Mouse (Mus musculus) liver, postnatal 0 days (tissue): ENCODE data around the gene Ppp1r9b. TPM values are rescaled to one million over a fixed set of nuclear protein-coding genes. Genes with fewer than 3 reads are reported as not detected.

Source experiments
- ATAC-seq: fragments of 200-750 bp; cut with Nextera tagmentation; 2 replicates; pipeline ENCODE4 v1.8.0; 2017; ENCODE audit warnings: mild to moderate bottlenecking, moderate library complexity
- DNase-seq: peaks from one replicate; pipeline ENCODE4 v3.0.0-alpha.2; 2016
- H3K27ac ChIP-seq: fragments of 300-500 bp; sonication (generic); 2 replicates; pipeline ENCODE4 v1.5.1; 2014; ENCODE audit warnings: antibody characterized with exemption, moderate library complexity, mild to moderate bottlenecking, low read depth
- H3K27me3 ChIP-seq: fragments of 300-500 bp; sonication (generic); 2 replicates; pipeline ENCODE4 v1.6.1; 2014; ENCODE audit warnings: low read length, control low read depth, mixed read lengths; ENCODE audit not compliant: insufficient read depth
- H3K36me3 ChIP-seq: fragments of 300-500 bp; sonication (generic); replicated peaks from 2 replicates; pipeline ENCODE4 v1.6.1; 2014; ENCODE audit warnings: mild to moderate bottlenecking, control low read depth, low read length, moderate library complexity, mixed read lengths; ENCODE audit not compliant: insufficient read depth
- H3K4me1 ChIP-seq: fragments of 300-500 bp; sonication (generic); 2 replicates; pipeline ENCODE4 v1.6.1; 2014; ENCODE audit warnings: antibody characterized with exemption, mild to moderate bottlenecking, control low read depth; ENCODE audit not compliant: insufficient read depth
- H3K4me2 ChIP-seq: fragments of 300-500 bp; sonication (generic); 2 replicates; pipeline ENCODE4 v1.6.1; 2014; ENCODE audit warnings: low read depth, mild to moderate bottlenecking, low read length, moderate library complexity, mixed read lengths
- H3K4me3 ChIP-seq: fragments of 300-500 bp; sonication (generic); 2 replicates; pipeline ENCODE4 v1.5.1; 2014; ENCODE audit warnings: low read depth, low read length
- H3K9ac ChIP-seq: fragments of 300-500 bp; sonication (generic); replicated peaks from 2 replicates; pipeline ENCODE4 v1.6.1; 2014; ENCODE audit warnings: mild to moderate bottlenecking, moderate library complexity
- H3K9me3 ChIP-seq: fragments of 300-500 bp; sonication (generic); 2 replicates; pipeline ENCODE4 v1.6.1; 2016; ENCODE audit warnings: mild to moderate bottlenecking, control low read depth, low read length, mixed read lengths
- CTCF ChIP-seq: sonication (generic); IDR thresholded peaks from 2 replicates; pipeline ENCODE4 v1.5.1; 2016; ENCODE audit warnings: antibody characterized with exemption, low read depth
- EP300 ChIP-seq: IDR thresholded peaks from 2 replicates; pipeline ENCODE4 v1.6.1; 2016; ENCODE audit warnings: antibody characterized with exemption, low read depth, mild to moderate bottlenecking
- WGBS: fragments of 180-500 bp; shearing (Covaris S2); extraction: QIAGEN DNeasy Blood & Tissue Kit; methylation state at CpG from one replicate; pipeline ENCODE4 v1.1.7; 2014; ENCODE audit not compliant: insufficient replicate concordance; 5-methylcytosine and 5-hydroxymethylcytosine counted together
- polyA plus RNA-seq: library from polyadenylated mRNA; unstranded; fragments of >200 nt; fragmentation: Nextera tagmentation; extraction: Ambion mirVana; gene quantifications from 2 replicates; pipeline ENCODE4 v1.2.1, GENCODE M21; 2015

Ppp1r9b gene
- polyA plus RNA-seq, 1 experiment from 2014 or later: 6.1 TPM

- no peak for ATAC-seq
- H3K36me3 ChIP-seq: peaks cover 20% of the 10 kb centered on the region
- no peaks in the 10 kb centered on the region for H3K9me3 ChIP-seq
- H3K9ac ChIP-seq: peak overlapping the region; percentile 93
- peak overlapping the region; percentile 89 for H3K4me3 ChIP-seq
- H3K4me1 ChIP-seq: peaks cover 74% of the 10 kb centered on the region
- H3K27ac ChIP-seq: peak overlapping the region; percentile 52
- no peaks in the 10 kb centered on the region for H3K27me3 ChIP-seq
- peak overlapping the region; percentile 88 for H3K4me2 ChIP-seq
- no peak for DNase-seq
- WGBS: 42% methylated on average over 10 of the region's 10 CpGs
- TF ChIP-seq EP300 (peak; percentile 32; the same call in 1 of the 2 replicates), CTCF (no peak)
Measured at GRCm38 (mm10) chr11:94994208-94994814, 3.5 kb downstream of the Ppp1r9b start.

DNA sequence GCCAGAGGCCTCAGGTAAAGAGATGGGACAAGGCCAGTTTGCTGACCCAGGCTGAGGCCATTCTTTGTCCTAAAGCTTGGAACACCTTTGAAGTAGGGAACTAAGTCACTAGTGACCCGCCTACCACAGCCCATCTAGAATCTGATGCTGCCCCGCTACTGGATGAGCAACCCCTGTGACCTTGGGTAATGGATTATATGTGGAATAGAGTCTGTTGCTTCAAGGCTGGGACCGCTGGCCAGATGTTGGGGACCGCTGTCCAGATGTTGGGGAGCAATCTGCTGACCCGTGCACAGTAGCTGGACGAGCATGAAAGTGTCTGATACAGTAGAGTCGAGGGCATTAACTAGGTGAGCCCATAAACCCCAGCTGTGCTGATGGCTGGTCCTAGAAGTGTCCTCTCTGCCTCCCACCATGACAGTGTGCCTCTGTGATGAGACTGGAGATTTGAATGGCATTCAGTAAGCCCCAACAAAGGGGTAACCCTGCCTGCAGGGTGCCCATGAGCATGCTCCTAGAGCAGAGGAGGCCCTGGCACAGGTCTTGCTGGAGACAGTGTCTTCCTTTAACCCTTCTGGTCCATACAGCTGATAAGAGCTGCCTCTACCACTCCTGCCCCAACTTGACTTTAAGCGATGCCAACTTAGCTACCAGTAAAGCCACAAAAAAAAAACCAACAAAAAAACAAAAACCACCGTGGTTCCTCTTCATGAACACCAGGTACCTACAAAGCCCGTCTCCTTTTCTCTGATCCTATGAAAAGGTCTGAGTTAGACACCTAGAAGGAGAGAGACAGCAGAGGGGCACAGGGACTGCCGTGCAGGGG is 4.3 kb downstream of the Ppp1r9b start:
- Histone ChIP-seq H3K36me3 (peaks cover 29% of the 10 kb centered on the region), H3K9ac (peak overlapping the region; percentile 93), H3K4me2 (peak overlapping the region; percentile 88), H3K4me1 (peaks cover 71% of the 10 kb centered on the region), H3K27me3 (no peaks in the 10 kb centered on the region), H3K27ac (peak overlapping the region; percentile 39; the same call in 1 of the 2 replicates), H3K9me3 (no peaks in the 10 kb centered on the region), H3K4me3 (peak overlapping the region; percentile 89)
- WGBS: 54% methylated on average over 11 of the region's 11 CpGs
- ATAC-seq: no peak
- TF ChIP-seq EP300 (no peak), CTCF (no peak)
- DNase-seq: no peak

DNA sequence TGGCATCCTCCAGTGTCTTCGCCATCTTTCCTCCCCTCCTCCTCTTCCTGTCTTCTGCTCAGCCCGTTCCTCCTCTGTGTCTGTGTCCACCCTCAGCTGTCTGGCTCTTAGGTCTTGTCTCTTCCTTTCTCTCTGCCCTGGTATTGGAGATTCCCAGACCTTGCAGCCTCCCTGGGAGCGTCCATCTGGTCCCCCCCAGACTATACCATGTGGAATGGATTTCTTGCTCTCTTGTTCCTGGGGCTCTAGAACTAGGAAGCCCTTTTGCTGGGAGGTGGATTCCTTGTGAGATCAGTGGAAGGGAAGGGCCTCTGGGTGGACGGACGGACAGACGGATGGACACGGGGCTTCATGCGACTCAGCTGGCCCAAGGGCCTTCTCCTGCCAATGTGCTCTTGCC is 5.3 kb downstream of the Ppp1r9b start:
- Histone ChIP-seq H3K4me1 (peaks cover 75% of the 10 kb centered on the region), H3K27ac (peak overlapping the region; percentile 84; the same call in 1 of the 2 replicates)

DNA sequence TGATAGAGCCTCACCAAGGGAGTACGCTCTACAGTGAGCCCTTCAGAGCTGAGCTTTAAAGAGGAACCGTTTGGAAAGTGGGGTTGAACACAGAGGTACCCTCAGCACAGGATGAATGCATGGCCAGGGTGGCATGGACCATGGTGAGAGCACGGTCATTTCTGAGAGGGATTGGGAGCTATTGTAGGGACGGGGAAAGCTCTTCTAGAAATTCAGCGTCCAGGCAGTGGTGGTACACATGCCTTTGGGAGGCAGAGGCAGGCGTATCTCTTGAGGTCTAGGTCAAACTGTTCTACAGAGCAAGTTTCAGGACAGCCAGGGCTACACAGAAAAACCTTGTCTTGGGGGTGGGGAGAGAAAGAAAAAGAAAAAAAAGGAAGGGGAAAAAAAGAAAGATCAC is 6.1 kb downstream of the Ppp1r9b start:
- Histone ChIP-seq H3K9ac (peak overlapping the region; percentile 65), H3K27me3 (no peaks in the 10 kb centered on the region), H3K4me2 (peak overlapping the region; percentile 77), H3K27ac (peak overlapping the region; percentile 84), H3K4me3 (no peak overlapping the region), H3K4me1 (peaks cover 76% of the 10 kb centered on the region), H3K9me3 (no peaks in the 10 kb centered on the region), H3K36me3 (peaks cover 40% of the 10 kb centered on the region)
- TF ChIP-seq EP300 (no peak), CTCF (no peak)
- DNase-seq (no peak), ATAC-seq (no peak)
- WGBS: 76% methylated on average over 6 of the region's 6 CpGs

More for the DNA sequence above, 5.3 kb downstream of the Ppp1r9b start:
- WGBS: 75% methylated on average over 8 of the region's 8 CpGs
- DNase-seq (no peak), ATAC-seq (no peak)
- H3K4me3 ChIP-seq: no peak overlapping the region
- TF ChIP-seq CTCF: no peak
- TF ChIP-seq EP300: no peak
- peak overlapping the region; percentile 93 for H3K9ac ChIP-seq
- no peaks in the 10 kb centered on the region for H3K9me3 ChIP-seq
- H3K4me2 ChIP-seq: peak overlapping the region; percentile 88
- H3K36me3 ChIP-seq: peaks cover 33% of the 10 kb centered on the region
- no peaks in the 10 kb centered on the region for H3K27me3 ChIP-seq

- Histone ChIP-seq H3K27me3 (no peaks in the 10 kb centered on the region), H3K27ac (peak overlapping the region; percentile 84), H3K4me3 (peak overlapping the region; percentile 45), H3K4me1 (peaks cover 70% of the 10 kb centered on the region), H3K4me2 (peak overlapping the region; percentile 77), H3K36me3 (peaks cover 46% of the 10 kb centered on the region), H3K9me3 (no peaks in the 10 kb centered on the region), H3K9ac (peak overlapping the region; percentile 65)
- DNase-seq (peak; percentile 63), ATAC-seq (peak; percentile 88)
- peak; percentile 42 for TF ChIP-seq EP300
- TF ChIP-seq CTCF: no peak
- WGBS: 33% methylated on average over 5 of the region's 5 CpGs
Measured at GRCm38 (mm10) chr11:94997596-94997995, 6.8 kb downstream of the Ppp1r9b start.

DNA sequence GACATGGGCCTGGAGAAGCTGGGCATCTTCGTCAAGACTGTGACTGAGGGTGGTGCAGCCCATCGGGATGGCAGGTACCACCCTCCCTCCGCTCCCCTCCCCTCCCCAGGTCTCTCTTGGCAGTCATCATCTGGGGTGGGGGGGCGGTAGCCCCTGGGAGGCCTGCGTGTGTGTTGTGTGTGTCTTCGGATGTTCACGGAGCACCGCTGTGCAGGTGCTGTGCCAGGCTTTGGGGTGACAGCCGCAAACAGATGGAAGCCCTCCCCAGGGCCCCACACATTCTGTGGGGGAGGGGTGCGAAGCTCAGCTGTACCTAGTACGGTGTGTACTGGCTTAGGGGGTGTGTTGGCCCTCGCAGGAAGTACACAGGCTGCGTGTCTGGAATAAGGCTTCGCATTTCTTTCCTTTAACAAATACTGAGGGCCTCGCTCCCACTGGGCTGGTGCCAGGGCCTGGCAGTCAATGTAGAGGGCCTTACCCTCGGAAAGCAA is 7.3 kb downstream of the Ppp1r9b start:
- Histone ChIP-seq H3K27me3 (no peaks in the 10 kb centered on the region), H3K4me3 (peak overlapping the region; percentile 45), H3K4me1 (peaks cover 65% of the 10 kb centered on the region), H3K36me3 (peaks cover 50% of the 10 kb centered on the region), H3K4me2 (peak overlapping the region; percentile 77), H3K9ac (peak overlapping the region; percentile 65), H3K9me3 (no peaks in the 10 kb centered on the region), H3K27ac (peak overlapping the region; percentile 84)
- ATAC-seq (peak; percentile 62), DNase-seq (peak; percentile 56)
- WGBS: 40% methylated on average over 16 of the region's 16 CpGs
- TF ChIP-seq CTCF (no peak), EP300 (0 out of 2 replicates have a peak, but pooled peaks have one; percentile 13)
